Mouse (Mus musculus) layer of hippocampus, adult 2 months (tissue): ENCODE measurements around the gene Bbs1. TPM values are rescaled to one million over a fixed set of nuclear protein-coding genes. Genes with fewer than 3 reads are reported as not detected.
"Not testable (repeated sequence)": the region's sequence is repeated elsewhere in the genome, so short reads cannot be mapped to it uniquely, and the experiment has no call there.

Experiments used
- DNase-seq, 2 experiments: peaks; one replicate each; pipeline ENCODE4 v3.0.0; 2022; ENCODE audit warnings: low spot score in 2 of 2
- H3K27ac ChIP-seq: fragments of 200-600 bp; 2 replicates; pipeline ENCODE4 v1.8.1; 2022
- H3K4me3 ChIP-seq: fragments of 200-600 bp; 2 replicates; pipeline ENCODE4 v1.8.1; 2022; ENCODE audit warnings: mild to moderate bottlenecking
- CTCF ChIP-seq: fragments of 200-600 bp; conservative IDR thresholded peaks from 2 replicates; pipeline ENCODE4 v1.8.1; 2022; ENCODE audit warnings: antibody characterized with exemption, mild to moderate bottlenecking, moderate library complexity
- total RNA-seq, 2 experiments: library from RNA; stranded (reverse); gene quantifications; 2 replicates each; pipeline ENCODE4 v1.2.3; 2021

The Bbs1 gene
- total RNA-seq, 2 experiments from 2014 or later: 35.9 to 46.3 TPM

GRCm38 (mm10) chr19:4876755-4877154 lies 29.7 kb downstream of the Bbs1 start:
- H3K4me3 ChIP-seq: no peak overlapping the region
- H3K27ac ChIP-seq: no peak overlapping the region
- TF ChIP-seq CTCF: no peak
- DNase-seq: no peak

GRCm38 (mm10) chr19:4876241-4876640 lies 30.2 kb downstream of the Bbs1 start:
- Histone ChIP-seq H3K4me3 (no peak overlapping the region), H3K27ac (no peak overlapping the region)
- no peak for TF ChIP-seq CTCF
- no peak for DNase-seq

GRCm38 (mm10) chr19:4874613-4875012 lies 31.8 kb downstream of the Bbs1 start:
- not testable (repeated sequence) for H3K4me3 ChIP-seq, DNase-seq, H3K27ac ChIP-seq

- no peak for DNase-seq
- TF ChIP-seq CTCF: no peak
- H3K4me3 ChIP-seq: no peak overlapping the region
- H3K27ac ChIP-seq: no peak overlapping the region
Observed at GRCm38 (mm10) chr19:4865147-4865546, 41.3 kb downstream of the Bbs1 start.

GRCm38 (mm10) chr19:4863048-4863447 lies 43.4 kb downstream of the Bbs1 start:
- no peak for TF ChIP-seq CTCF
- DNase-seq: no peak
- Histone ChIP-seq H3K4me3 (no peak overlapping the region), H3K27ac (no peak overlapping the region)

GRCm38 (mm10) chr19:4859081-4859480 lies 47.3 kb downstream of the Bbs1 start:
- H3K4me3 ChIP-seq: no peak overlapping the region
- H3K27ac ChIP-seq: no peak overlapping the region
- TF ChIP-seq CTCF: no peak
- no peak for DNase-seq

GRCm38 (mm10) chr19:4855951-4856350 lies 50.5 kb downstream of the Bbs1 start:
- peak overlapping the region; percentile 95; the same call in 1 of the 2 replicates for H3K27ac ChIP-seq
- TF ChIP-seq CTCF: no peak
- H3K4me3 ChIP-seq: peak overlapping the region; percentile 75
- no peak for DNase-seq

GRCm38 (mm10) chr19:4855470-4855820 lies 51.0 kb downstream of the Bbs1 start:
- TF ChIP-seq CTCF: no peak
- peak overlapping the region; percentile 95 for H3K27ac ChIP-seq

GRCm38 (mm10) chr19:4854552-4855469 lies 51.6 kb downstream of the Bbs1 start, which contains the start of gene Ctsf:
Gene Ctsf, plus strand, starts transcription at chr19:4855130.
- DNase-seq: peak; percentile 91
- Histone ChIP-seq H3K4me3 (peak within 1 kb of the TSS; percentile 75), H3K27ac (peak within 1 kb of the TSS; percentile 95)
- no peak; the same call in 1 of the 2 replicates for TF ChIP-seq CTCF

More at GRCm38 (mm10) chr19:4855470-4855820, 51.0 kb downstream of the Bbs1 start:
- DNase-seq: no peak
- H3K4me3 ChIP-seq: peak overlapping the region; percentile 75

- no peak for TF ChIP-seq CTCF
- H3K27ac ChIP-seq: no peak overlapping the region
- DNase-seq: no peak
Observed at GRCm38 (mm10) chr19:4850281-4850680, 56.1 kb downstream of the Bbs1 start.

GRCm38 (mm10) chr19:4849800-4850199 lies 56.6 kb downstream of the Bbs1 start:
- no peak for TF ChIP-seq CTCF
- no peak overlapping the region for H3K27ac ChIP-seq
- DNase-seq: no peak
- no peak overlapping the region for H3K4me3 ChIP-seq

More at GRCm38 (mm10) chr19:4850281-4850680, 56.1 kb downstream of the Bbs1 start:
- H3K4me3 ChIP-seq: no peak overlapping the region

GRCm38 (mm10) chr19:4847490-4847889 lies 58.9 kb downstream of the Bbs1 start:
- TF ChIP-seq CTCF: peak; percentile 77
- no peak overlapping the region for H3K27ac ChIP-seq
- peak in 1 of 2 experiments; percentile 15 for DNase-seq
- no peak overlapping the region for H3K4me3 ChIP-seq

GRCm38 (mm10) chr19:4845846-4846245 lies 60.6 kb downstream of the Bbs1 start:
- TF ChIP-seq CTCF: no peak
- no peak for DNase-seq
- no peak overlapping the region for H3K27ac ChIP-seq
- H3K4me3 ChIP-seq: no peak overlapping the region

GRCm38 (mm10) chr19:4842611-4843010 lies 63.8 kb downstream of the Bbs1 start:
- Histone ChIP-seq H3K27ac (no peak overlapping the region), H3K4me3 (no peak overlapping the region)
- DNase-seq: no peak
- no peak for TF ChIP-seq CTCF
